Mouse (Mus musculus) urinary bladder, postnatal 4 days (tissue): Measurements from ENCODE around the gene Aff1.
A peak's percentile ranks its signal among the peaks of the same experiment; 100 is the strongest.

Source experiments
- DNase-seq, 2 experiments: peaks; one replicate each; pipeline ENCODE4 v3.0.0; 2021 to 2022; ENCODE audit warnings: low spot score in 2 of 2

The Aff1 gene

DNA sequence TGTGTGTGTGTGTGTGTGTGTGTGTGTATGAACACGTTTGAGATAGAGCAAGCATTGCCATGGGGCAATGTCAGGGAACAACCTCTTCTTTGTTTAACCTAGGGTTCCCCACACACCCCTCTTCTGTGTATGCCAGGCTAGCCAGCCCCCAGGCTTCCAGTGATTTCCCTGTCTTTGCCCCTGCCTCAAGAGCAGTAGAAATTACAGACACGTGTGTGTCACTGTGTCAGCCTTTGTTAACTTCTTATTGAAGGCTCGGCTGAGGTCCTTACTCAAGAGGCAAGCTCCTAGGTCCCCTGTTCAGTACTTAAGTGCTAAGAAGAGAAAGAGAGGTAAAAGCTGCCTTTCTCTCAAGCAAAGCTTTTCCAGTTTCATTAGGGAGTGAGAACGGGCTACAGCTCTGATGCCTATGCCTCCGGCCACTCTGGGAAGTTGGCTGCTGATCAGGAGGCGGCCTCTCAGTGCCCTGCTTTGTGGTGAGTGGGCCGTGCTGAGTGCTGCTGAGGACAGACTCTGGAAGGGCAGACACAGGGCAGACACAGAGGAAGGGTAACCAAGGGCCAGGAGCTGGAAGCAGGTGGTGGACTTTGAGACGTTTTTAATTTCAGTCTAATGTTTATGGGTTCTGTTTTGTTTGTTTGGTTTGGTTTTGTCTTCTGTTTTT is 111.9 kb downstream of the Aff1 start:
- DNase-seq = no peak

DNA sequence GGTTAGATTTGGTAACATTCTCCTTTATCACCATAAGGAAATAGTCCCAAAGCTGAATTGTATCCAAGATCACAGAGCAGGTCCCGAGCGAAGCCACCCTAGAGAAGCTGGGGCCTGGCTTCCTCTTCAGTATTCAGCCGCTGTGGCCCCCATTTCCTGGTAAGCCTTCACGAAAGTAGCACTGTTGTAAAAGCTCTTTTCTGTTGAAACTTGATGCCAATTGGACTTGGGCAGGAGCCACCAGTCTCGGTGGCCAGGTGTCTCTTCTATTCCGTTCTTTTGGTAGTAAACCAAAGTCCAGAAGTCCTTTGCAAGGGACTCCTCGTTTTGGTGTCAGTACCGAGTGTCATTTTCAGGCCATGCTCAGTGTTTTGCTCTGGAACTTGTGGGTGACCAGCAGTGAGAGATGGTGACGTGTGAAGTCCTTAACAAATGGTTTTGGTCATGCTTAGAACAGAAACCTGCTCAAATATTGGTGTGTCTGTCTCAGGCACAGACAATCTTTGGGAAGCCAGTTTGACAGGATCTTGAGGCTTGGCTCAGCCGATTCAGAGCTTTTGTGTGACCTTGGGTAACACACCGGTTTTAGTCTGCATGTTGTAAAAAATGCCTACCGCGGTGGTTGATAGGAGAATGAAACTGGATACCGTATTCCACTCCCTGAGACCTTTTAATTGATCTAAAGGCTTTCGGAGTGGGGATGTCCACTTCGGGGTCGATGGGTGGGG is 114.8 kb downstream of the Aff1 start:
- DNase-seq = no peak

DNA sequence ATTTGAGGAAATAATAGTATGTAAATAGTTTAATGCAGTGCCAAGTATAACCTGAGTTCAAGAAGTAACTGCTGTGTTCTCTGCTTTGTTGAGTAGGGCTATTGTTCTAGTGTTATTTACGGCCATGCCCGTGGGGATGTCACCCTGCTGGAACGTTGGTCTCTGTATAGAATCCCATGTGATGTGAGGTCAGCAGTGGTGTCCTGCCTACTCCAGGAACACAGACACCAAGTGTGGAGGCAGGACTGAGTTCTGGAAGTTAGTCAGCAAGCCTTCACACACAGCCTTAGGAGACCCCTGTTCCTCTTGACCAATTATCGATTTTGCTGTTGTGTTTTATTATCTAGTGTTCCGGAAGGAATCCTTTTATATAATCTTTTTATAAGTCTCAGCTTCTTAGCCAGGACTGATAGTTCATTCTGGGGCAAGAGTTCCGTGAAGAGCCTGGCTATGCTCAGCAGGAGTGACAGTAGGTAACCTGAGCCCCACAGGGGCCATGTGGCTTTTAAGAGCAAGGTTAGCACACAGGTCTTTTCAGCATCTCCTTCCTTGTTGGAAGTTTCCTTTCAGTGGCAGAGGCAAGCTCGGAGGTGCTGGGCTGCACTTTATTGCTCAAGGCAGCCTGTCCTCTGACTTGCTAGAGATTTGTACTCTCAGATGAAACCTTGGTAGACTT is 115.6 kb downstream of the Aff1 start:
- DNase-seq = no peak

DNA sequence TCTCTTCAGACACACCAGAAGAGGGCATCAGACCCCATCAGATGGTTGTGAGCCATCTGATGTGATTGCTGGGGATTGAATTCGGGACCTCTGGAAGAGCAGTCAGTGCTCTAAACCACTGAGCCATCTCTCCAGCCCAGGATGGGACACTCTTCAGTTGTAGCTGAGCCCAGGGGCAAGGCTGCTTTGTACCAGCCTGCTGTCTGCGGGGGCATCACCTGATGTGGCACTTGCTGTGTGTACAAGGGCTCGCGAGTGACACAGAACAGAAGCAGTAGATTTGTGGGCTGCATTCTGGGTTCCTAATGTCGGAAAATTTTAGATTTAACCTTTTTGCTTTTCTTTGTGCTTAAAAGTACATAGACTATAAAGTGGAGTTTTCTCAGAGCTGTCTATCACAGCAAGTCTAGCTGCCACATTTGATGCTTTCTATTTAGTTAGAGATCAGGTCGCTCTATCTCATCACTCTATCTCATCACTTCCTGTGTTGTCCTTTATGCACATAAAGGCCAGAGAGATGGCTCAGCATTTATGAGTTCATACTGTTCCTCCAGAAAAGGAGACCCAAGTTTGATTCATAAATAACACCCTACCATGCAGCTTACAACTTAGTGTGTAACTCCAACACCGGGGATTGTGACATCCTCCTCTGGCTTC is 117.6 kb downstream of the Aff1 start:
- no peak for DNase-seq

DNA sequence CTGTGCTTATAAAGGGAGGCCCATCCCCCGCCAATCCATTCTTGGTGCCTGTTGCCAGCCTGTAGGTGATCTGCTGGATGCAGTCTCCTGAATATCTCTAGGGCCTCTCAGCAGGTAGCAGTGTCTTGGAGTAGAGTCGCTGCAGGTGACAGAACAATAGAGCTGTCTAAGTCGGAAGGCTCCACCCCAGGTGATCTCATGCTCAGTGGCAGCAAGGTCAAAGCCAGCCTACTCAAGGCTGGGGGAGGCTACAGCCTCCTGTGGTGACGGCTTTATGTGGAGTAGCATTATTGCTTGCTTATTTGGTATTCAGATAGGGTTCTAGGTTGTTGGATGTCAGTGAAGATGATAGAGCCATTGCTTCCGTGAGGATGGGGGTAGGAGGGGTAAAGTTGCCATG is 121.1 kb downstream of the Aff1 start:
- DNase-seq = no peak

DNA sequence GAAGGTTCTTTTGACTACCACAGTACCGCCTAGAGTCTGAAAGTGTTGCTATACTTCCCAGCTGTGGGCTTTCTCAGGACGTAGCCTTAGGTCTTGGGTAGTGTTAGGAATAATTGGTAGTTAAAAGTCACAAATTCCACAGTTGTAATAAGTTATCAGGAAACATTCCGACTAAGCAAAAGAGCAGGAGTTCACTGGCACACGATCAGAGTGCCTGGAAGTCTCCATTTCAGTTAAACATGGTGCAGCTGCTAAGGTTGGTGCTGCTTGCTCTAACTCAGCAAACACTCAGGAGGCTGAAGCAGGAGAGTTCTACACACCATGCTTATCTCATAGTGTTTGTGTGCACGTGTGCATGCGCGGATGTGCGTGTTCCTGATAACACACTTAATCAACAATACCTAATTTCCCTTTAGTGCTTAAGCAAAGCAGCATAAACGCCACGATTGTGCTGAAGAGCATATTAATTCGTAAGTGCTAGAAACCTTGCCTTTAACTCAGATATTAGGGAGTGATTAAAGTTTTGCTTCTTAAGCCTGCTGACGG is 121.9 kb downstream of the Aff1 start:
- no peak for DNase-seq

DNA sequence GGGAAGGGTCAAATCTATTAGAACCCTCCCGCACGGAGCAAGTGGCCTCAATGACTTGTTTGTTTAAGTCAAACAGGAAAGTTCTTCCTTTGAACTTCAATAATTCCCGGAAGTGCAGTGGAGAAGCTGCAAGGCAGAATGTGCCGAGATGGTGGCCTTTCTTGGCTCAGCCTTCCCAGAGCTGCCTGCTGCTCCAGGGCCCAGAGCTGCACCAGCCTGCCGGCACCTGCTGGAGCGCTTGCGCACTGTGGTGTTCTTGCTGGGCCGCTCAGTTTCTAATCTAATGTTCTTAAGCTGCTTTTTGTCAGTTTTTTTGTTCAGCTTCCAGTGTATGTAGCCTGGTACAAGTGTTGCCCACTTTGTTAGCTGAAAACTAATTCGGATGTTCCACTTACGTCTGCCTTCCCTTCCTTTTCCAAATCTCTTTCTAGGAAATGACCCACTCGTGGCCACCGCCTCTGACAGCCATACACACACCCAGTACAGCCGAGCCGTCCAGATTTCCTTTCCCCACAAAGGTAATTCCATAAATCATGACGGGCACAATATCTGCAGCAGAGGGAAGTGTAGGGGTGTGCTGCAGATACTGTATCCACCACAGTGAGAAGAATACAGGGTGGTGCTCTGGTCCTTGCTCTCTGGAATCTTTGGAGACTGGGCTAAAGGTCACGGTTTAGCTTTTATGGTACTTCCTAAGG is 122.5 kb downstream of the Aff1 start:
- DNase-seq = no peak

DNA sequence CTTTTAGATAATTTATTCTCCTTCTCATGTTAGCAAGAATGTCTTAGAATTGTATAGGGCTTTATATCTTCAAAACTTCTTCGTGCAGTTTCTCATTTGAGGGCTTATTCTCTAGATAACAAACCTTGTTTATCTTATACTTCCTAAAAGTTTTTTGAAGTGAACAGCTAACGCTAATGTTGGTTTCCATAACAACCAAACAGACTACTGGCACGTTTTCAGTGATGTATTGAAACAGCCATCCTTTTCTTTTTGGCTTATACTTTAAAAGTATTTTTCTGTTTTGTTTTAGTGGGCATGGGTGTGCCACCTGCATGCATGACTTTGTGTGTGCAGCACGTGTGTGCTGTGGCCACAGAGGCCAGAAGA is 123.1 kb downstream of the Aff1 start:
- DNase-seq = no peak

DNA sequence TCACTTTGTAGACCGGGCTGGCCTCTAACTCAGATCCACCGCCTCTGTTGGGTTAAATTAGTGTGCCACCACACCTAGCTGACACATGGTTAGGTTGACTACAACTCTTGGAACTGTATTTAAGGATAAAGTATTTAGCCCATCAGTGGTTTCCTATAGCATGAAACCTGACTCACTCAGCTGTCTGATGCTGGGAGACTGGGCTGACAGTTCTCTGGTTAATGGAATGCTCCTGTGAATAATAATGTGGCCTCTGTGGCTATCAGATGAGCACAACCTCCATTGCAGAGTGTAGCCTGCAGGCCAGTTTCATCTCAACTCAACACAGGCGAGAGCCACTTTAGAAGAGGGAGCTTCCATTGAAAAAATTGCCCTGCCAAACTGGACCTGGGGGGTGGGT is 124.5 kb downstream of the Aff1 start:
- no peak for DNase-seq

DNA sequence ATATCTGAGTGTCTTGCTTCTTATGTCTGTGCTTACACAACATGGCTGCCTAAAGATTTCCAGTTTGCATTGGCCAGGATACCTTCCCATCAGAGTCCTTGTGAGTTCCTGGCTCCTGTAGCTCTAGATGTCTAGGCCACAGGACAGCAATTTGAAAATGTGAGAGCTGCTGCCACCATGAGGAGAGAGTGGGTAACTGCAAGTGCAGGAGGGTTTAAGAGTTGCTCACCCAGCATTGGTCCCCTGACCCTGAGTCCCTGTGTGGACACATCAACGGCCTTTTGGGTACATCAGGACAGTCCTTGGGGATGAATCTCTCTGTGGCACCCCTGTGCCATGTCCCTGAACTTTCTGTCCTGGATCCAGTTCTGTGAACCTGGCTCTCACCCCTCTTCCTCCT is 125.6 kb downstream of the Aff1 start:
- peak; percentile 66 to 73 for DNase-seq

DNA sequence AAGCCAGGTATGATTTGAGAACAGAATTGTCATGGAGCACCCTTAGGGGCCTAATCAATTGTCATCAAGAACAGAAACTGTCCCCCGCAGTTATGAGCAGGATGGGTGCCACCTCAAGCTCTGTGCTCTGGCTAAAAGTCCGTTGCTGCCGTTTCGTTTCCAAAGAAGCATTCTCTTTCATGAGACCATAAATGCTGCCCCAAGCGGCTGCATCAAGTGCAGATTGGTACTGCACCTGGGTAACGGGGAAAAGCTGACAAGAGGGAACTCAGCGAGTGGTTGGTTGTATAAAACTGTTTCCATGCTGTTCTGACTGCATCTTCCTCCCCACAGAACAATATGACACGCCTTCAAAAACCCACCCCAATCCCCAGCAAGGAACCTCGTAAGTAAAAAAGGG is 126.4 kb downstream of the Aff1 start:
- no peak for DNase-seq

DNA sequence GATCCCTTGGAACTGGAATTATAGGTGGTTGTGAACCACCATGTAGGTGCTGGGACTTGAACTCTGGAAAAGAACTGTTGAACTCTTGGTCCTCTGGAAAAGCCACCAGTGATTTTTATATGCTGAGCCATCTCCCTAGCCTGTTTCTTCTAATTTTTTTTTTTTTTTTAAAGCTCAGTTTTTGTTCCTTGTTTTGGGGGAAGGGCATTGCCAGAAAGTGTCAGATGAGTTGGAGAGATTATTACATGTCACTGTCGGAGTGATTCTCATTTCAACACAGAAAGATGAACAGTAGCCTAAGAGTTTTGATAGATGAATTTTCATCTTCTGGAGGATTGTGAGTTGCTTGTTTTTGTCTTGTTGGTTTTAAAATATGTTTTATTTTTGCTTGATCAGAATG is 127.5 kb downstream of the Aff1 start:
- DNase-seq = no peak

DNA sequence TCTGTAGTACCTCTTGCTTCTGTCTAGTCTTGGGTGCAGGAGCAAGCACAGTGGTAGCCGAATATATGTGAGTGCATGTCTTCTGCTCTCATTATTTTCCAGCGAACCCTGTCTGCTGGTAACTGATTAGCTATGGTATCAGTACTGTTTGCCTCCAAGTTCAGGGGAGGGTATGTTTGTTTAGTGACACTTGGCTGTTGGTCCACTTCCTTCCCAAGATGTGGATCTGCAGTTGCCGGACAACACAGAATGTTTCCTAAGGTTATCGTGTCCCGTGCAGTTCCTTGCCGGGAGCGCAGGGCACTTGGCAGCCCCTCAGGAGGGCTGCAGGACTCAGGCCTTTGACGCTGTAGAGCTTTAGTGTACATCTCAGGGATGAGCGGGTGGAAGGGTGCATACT is 128.9 kb downstream of the Aff1 start:
- no peak for DNase-seq

DNA sequence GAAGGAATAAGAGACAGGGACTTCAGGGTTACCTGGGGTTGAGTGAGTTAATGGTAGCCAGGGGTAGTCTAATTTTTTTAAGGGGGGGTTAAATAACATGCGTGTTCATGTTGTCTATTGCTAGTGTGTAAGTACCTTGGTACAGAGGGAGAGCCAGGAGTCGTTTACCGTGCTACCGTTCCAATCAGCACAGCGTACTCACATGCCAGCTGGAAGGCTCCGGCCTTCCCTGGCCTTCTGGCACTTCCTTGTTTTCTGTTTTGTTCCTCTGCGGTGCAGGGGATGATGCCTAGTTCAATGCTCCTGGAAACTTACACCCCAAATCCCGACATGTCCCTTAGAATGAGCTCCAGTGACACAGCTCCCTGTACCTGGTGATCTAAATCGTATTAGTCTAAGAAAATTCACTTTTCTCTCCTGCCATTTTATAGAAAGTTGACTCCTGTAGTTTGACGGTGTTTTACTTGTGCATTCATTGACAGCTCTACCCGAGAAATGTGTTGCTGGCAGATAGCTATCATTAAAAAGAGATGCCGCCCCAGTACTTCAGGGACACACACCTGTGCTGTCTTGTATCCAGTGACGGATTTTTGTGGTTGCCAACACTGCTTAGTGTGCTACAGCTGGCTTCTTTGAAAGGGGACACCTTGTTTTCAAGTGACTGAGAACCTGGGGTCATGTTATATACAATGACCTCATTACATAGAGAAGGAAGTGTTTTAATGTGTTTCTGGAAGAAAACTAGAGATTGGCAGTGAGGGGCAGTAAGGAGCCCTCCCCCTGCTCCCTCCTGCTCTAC is 129.5 kb downstream of the Aff1 start:
- no peak for DNase-seq

DNA sequence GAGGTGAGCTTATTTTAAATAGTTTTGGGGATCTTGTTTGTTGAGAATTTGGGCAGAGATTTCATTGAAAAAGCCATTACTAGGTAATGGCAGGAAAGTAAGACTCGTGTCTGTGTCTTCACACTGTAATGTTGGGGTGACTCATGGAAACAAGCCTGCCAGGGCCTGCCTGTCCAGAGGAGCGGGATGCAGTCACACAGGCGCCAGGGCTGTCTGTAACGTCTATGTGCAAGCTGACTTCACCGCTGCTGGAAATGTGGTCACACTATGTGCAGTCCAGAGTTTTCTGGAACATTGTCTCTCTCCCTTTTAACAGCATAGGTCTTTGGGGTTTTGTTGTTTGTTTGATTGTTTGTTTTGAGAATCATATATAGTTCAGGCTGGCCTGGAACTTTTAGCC is 130.8 kb downstream of the Aff1 start:
- no peak for DNase-seq

DNA sequence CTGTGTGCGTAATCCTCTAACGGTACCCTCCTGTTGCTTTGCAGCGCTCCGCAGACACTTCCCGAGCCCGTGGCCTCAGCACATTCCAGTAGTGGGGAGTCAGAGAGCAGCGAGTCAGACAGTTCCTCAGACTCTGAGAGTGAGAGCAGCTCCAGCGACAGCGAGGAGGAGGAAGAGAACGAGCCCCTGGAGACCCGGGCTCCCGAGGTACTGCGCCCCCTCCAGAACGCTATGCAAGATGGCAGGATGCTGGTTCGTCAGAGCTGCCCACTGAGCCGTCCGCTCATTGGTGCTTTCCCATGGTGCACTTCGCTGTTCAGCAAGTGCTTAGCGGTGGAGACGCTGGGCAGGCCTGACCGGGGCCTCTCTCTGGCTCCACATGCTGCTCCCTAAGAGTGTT is 136.1 kb downstream of the Aff1 start:
- no peak for DNase-seq

DNA sequence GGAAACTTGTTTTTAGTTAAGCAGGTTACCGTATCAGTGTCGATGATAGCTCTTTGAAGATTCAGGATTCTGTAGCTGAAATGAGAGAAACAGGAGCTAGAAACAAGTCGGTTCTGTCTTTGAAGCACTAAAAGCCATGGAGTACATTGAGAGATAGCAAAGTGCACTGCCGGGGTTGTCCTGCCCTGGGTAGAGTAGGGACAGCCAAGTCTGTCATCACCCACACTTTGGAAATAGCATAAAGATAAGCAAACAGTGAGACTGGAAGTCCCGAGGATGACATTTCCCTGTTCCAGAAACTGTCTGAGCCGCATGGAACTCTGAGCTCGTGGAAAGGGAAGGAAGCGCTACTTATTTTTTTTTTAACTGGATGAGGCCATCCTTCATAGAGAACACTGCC is 136.6 kb downstream of the Aff1 start:
- no peak for DNase-seq

DNA sequence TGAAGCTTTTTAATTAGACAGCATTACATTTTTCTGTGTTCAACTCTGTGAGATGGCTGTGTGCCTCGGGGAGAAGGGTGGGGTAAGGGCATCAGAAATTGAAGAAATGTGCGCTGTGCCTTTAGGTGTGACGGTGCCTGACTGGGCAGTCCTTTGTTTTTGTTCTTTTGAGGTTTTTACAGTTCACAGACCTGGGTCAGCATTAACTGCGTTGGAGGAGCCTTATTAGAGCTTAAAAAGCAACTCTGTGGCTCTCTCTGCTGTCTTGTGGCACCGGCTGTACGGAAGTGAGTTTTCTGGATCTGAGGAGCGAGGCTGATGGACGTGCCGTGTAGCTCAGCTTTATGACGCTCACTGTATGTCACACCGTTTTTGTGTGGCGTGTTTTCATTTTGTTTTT is 137.0 kb downstream of the Aff1 start:
- DNase-seq = no peak

DNA sequence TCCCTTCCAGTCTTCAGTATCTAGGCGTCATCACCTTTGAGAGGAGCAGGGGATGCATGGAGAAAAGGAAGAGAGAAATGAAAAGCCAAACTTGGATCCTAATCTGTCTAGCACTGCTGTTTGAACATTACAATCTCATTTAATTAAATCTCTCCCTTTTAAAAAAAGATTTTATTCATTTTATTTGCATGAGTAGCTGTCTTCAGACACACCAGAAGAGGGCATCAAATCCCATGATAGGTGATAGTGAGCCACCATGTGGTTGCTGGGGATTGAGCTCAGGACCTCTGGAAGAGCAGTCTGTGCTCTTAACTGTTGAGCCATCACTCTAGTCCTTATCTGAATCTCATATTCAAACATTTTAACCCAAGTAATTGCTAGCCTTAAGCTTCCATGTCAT is 138.7 kb downstream of the Aff1 start:
- no peak for DNase-seq

DNA sequence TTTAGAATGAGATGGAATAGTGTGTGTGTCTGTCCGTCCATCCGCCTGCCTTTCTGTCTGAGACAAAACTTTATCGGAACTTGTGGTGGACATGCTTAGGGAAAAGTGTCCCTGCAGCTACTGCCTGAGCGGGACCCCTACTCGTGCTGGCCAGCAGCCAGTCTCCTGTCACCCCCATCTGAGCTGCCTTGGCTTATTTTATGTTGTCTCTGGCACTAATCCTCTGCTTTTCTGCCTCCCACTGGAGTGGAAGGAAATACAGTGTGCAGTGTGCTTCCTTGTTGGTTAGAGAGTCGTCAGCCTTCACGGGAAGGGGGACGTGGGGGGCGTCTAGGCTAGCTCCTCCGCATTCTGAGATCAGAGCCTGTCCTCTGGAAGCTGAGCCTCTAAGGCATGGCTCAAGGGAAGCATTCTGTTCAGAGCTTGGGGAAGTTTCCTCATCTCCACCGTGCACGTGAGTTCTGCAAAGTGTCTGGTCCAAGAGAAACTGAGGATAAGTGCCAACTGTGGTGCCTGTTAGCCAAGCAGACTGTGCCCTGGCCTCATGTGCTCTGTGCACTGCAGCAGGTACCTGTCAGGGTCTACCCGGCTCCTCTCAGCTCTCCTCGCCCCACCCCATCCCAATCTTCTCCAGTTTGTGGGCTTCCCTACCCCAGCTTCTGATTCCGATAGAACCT is 143.4 kb downstream of the Aff1 start:
- DNase-seq = no peak
